Mouse (Mus musculus) c-Kit-positive CD71-positive TER-119-negative erythroid progenitor cells, embryonic 14.5 days (primary cell): ENCODE data around the gene Metap2.

Experiments
- DNase-seq: peaks from one replicate; pipeline ENCODE4 v3.0.0-alpha.2; 2013; ENCODE audit warnings: low read depth

The Metap2 gene

DNA sequence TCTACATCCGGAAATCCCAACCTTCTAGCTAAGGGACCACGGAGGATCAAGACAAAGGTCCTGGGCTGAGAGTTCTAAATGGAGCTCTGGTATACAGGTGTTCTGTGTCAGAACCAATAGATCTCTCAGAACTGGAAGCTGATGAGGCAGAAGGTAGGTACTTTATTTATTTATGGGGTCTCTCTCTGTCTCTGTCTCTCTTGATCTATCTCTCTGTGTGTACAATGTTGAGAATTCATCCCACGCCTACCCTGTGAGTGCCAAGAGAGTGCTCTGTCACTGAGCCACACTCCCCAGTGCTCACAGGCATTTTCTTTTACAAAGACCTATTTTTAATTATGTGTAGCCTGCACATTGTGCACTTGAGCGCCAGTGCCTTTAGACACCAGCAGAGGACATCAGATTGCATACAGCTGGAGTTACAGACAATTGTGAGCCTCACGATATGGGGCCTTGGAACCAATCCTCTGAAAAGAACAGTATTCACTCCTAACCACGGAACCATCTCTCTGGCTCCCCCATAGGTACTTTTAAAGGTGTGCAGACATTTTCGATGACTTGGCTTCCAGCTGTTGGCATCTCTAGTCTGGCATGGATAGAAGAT, at the start of gene Metap2:
Metap2 (minus strand) TSS at position 51 of the 604 bp plus-strand sequence.
- DNase-seq: no peak

DNA sequence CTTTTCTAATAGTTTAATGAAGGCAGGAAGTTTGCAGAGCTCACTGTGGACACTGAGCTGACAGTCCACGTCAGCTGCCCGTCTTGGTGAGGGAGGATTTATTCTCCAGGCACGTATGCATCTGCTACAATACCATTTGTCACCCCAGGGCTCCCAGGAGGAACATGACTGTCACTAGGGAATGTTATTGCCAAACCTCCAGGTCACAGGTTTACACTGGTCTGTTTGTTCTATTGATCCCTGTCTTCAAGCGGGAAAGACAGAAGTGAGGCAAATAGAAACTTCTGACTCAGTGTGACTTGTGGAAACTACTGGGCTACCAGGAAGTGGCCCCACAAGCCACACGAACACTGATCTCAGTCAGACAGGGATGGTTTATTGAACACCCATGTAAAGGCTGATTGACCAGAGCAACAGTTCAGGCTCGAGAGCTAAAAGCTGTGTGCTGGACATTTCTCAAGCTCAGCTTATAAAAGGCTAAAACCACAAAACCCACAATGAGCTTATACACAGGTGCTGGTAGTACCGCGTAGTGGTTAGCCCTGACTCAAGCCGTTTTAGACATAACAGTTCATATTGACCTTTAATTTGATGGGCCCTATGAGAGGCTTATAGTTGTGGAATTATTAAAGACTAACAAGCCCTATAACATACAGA, 49.1 kb upstream of the Metap2 start:
- no peak for DNase-seq

DNA sequence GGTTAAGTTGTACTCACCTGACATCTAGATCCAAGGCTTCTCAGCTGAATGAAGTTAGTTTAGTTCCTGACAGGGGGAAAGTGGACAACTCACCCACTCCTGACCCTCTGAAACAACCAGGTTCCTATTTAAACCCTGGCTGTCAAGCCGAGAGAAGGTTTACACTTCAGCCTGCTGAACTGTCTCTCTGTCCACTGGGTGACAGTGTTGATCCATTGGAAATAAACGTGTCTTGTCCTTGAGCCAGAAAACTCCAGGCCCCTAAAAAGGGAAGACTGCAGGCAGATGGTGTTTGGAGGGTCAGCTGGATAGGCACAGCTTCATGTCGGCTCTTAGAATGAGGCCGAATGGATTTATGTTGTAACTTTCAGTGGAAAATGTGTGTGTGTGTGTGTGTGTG, 48.5 kb upstream of the Metap2 start:
- no peak for DNase-seq

DNA sequence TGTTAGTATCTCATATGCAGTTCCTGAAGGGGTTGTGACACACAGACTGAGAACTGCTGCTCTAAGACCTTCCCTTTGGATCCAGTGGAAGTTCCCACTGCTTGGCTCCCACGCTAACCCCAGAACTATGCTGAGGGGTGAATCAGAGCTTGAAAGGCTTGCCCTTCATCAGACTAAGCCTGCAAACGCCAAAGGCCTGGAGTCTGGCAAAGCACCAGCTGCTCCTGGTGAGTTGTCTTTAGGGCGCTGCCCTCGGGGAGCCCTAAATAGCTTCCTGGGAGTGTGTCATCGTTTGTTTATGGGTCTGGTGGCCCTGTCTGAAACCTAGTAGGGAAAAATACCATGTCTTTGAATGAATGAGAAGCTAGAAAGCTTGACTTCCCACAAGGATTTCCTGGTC, 47.3 kb upstream of the Metap2 start:
- DNase-seq: no peak

GRCm38 (mm10) chr10:93940279-93940678, 43.4 kb upstream of the Metap2 start:
- DNase-seq: no peak

DNA sequence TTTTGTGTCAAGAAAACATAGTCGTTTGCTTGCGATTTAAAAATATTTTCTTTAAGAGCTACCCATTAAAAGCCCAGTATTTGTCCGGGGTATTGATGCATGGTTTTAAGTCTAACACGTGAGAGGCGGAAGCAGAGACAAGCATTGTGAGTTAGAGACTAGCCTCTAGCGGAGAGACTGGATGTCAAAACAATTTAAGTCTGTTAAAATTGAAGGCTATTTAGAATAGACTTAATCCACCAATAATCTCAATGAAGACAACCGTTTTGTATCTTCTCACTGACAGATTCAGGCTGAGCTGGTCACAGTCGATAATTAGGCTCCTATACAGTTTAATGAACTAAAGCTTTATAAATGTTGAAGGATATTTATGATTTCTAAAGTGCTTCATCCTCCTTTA, 42.8 kb upstream of the Metap2 start:
- DNase-seq: no peak

DNA sequence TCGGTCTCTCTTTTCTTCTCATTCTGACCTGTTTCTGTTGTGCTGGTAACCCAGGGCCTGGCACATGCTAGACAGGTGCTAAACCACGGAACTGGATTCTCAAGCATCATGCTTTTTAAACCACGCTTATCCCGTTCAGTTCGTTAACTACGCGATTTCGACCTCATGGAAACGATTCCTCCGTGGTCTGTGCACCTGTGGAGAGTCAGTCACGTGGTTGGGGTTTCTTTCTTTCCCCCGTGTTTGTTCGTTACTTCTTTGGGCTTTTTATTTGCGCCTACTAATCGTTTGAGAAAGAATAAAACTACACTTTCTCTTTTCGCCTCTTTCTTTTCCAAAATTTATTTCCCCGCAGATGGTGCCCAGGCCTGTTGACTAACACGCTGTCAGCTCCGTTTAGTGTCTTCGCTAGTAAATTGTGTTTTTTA, 42.0 kb upstream of the Metap2 start:
- no peak for DNase-seq

- no peak for DNase-seq
Measured at GRCm38 (mm10) chr10:93933980-93934379, 37.1 kb upstream of the Metap2 start.

- DNase-seq: no peak
Measured at GRCm38 (mm10) chr10:93932861-93933260, 36.0 kb upstream of the Metap2 start.

GRCm38 (mm10) chr10:93932020-93932419, 35.1 kb upstream of the Metap2 start:
- no peak for DNase-seq

GRCm38 (mm10) chr10:93931431-93931830, 34.5 kb upstream of the Metap2 start:
- DNase-seq: no peak

DNA sequence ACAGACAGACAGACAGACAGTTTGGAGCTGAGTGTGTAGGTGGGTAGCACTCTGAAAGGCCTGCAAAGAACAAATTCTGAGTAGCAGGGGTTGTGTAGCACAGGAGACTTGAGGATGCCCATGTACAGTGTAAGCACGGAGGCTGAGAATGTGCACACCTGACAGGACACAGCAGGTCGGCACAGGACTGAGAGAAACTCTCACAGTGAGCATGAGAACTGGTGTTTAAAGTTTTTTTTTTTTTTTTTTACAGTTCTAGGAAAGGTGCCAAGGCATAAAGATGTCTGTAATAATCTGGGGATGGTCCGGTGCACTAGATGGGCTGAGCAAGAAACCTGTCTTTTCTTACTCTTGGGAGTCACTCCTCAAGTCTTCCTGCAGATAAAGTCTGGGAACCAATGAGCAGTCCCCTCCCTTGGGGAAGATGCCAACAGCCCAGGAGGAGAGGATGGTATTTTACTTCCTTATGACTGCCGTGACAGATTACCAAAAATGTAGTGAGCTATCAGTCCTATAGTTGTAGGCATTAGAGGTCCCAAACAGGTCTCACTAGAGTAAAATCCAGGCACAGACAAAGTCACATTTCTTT, 33.4 kb upstream of the Metap2 start:
- DNase-seq: no peak

DNA sequence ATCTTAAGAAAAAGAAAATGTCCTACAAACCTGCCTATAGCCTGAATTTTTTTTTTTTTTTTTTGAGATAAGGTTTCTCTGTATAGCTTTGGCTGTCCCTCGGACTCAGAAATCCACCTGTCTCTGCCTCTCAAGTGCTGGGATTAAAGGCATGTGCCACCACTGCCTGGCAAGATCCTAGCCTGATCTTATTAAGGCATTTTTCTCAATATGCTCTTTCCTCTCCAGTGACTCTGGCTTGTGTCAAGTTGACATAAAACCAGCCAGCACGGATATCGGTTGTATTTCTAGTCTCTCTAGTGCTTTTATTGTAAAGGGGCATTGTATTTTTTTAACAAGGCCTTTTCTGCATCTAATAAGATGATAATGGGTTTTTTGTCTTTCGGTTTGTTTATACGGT, 27.8 kb upstream of the Metap2 start:
- no peak for DNase-seq

- no peak for DNase-seq
Measured at GRCm38 (mm10) chr10:93921160-93921559, 24.3 kb upstream of the Metap2 start.

DNA sequence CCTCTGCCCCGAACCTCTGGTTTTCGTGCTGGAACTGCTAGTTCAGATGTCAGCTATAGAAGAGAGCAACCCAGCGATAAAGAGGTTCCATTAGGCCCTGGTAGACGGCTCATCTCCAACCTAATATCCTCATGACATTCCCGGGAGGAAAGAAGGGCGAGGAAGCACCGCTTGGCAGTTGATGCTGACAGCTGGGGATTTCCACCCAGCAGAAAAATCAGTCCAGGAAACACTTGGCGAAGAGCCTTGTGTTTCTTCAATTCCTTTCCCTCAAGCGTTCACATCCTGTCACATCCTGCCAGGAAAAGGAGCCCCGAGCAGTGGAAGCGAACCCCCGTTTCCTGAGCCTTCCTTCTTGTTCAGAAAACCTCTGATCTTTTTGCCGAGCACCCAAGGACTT, 22.3 kb upstream of the Metap2 start:
- no peak for DNase-seq

DNA sequence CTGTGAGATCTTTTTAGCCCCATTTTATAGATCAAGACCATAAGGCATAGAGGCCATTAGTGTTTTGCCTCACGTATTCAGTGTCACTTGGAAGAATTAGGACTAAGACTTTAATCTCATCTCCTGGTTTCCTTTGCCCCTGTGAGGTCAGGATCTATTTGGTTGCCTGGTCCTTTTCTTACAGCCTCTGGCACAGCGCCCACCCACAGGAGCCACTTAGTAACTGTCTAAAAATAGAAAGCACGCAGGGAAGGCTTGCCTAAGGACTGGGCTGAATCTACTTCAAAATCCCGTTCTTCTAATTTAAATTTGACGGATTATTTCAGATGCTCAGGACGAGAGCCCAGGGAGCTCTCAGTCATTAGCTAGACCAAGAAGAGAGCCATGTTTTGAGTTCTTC, 21.8 kb upstream of the Metap2 start:
- no peak for DNase-seq

DNA sequence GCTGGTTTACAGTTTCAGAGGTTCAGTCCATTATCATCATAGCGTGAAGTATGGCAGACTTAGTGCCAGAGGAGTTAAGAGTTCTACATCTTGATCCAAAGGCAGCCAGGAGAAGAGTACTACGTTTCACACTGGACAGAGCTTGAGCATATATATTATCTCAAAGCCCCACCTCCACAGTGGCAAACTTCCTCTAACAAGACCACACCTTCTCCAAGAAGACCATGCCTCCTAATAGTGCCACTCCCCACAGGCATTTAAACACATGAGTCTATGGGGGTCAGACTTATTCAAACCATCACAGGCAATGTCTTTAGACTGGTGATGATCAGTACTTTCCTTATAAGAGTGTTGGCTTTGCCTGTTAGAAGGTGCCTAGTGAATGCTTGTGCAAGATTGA, 21.2 kb upstream of the Metap2 start:
- DNase-seq: no peak

DNA sequence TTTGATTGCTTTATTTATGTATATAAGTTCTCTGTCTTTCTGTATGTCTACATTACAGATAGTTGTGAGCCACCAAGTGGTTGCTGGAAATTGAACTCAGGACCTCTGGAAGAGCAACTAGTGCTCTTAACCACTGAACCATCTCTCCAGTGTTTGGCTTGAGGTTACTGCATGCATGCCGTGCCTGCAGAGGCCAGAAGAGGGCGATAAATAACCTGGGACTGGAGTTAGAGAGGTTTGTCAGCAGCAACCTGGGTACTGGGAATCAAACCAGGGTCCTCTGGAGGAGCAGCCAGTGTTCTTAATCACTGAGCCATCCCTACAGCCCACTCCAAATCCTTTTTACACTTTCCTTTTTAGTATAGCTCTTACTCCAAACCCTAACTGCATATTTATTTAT, 19.9 kb upstream of the Metap2 start:
- DNase-seq: no peak

GRCm38 (mm10) chr10:93915531-93916275, 18.8 kb upstream of the Metap2 start:
- DNase-seq: no peak

GRCm38 (mm10) chr10:93913525-93913924, 16.6 kb upstream of the Metap2 start:
- no peak for DNase-seq

DNA sequence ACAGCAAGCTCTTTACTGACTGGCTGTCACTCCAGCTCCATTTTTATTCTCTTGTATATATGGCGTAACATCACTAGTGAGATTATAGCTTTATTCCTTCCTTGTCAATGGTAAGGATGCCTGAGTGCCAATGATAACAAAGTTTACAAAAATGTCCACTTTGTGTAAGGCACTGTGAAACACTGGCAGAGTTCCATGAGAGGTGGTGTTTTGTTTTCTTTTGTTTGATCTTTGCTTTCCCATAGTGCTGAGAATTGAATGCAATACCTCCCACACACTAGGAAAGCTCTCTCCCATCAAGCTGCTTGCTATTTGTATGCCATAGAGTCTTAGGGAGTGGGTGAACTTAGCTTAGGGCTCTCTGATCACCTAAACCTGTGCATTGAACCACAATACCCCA, 16.0 kb upstream of the Metap2 start:
- no peak for DNase-seq

DNA sequence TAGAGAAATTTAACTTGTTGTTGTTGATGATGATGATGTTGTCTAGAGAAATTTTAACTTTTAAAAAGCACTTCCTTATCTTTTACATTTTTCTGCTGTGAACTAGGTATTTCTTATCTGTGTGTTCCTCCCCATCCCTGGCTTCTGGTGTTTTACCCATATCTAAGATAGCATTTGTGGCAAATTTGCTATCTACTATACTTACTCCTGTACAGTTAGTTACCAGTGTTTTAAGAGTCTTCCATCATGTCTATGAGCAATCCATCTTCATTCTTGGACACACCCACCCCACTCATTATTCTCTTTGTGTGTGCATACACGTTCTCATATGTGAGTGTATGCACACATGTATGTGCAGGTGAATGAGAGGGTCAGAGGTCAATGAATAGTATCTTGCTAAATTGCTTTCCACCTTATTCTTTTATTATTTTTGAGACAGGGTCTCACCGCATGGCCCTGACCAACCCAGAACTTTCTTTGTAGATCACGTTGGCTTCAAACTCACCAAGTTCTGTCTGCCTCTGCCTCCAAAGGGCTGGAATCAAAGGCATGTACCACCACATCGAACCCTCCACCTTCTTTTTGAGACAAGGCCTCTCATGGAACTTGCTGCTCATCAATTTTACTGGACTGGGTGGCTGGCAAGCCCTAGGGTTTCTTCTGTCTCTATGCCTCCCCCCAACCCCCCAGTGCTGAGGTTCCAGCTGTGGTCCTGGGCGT, 15.4 kb upstream of the Metap2 start:
- DNase-seq: no peak
